Mouse (Mus musculus) gastrocnemius, postnatal 25 days (tissue): ENCODE data around the gene Gpbp1. TPM values are rescaled to one million over a fixed set of nuclear protein-coding genes. Genes with fewer than 3 reads are reported as not detected.

Source experiments
- DNase-seq: peaks from one replicate; pipeline ENCODE4 v3.0.0; 2022
- total RNA-seq, 2 experiments: library from RNA; stranded (reverse); gene quantifications; 1 replicate in 1 of 2; 2 replicates in 1 of 2; pipeline ENCODE4 v1.2.3; 2021

Gene Gpbp1
- total RNA-seq, 2 experiments from 2014 or later, result 38.2 to 43.3 TPM

GRCm38 (mm10) chr13:111470562-111471237, 19.2 kb downstream of the Gpbp1 start:
- DNase-seq, result no peak

- DNase-seq, result no peak
Measured at GRCm38 (mm10) chr13:111467350-111467749, 22.6 kb downstream of the Gpbp1 start.

- DNase-seq, result no peak
Measured at GRCm38 (mm10) chr13:111461424-111461823, 28.5 kb downstream of the Gpbp1 start.

- no peak for DNase-seq
Measured at GRCm38 (mm10) chr13:111456790-111457189, 33.1 kb downstream of the Gpbp1 start.

- DNase-seq, result no peak
Measured at GRCm38 (mm10) chr13:111444325-111444724, 45.6 kb downstream of the Gpbp1 start.

- no peak for DNase-seq
Measured at GRCm38 (mm10) chr13:111431174-111431573, 58.7 kb downstream of the Gpbp1 start.

GRCm38 (mm10) chr13:111421330-111421729, 68.6 kb downstream of the Gpbp1 start:
- DNase-seq, result no peak

GRCm38 (mm10) chr13:111418087-111418486, 71.8 kb downstream of the Gpbp1 start:
- DNase-seq, result no peak

- DNase-seq, result no peak
Measured at GRCm38 (mm10) chr13:111413156-111413555, 76.8 kb downstream of the Gpbp1 start.

GRCm38 (mm10) chr13:111410831-111411230, 79.1 kb downstream of the Gpbp1 start:
- no peak for DNase-seq

- no peak for DNase-seq
Measured at GRCm38 (mm10) chr13:111406859-111407389, 83.0 kb downstream of the Gpbp1 start.

GRCm38 (mm10) chr13:111405956-111406355, 84.0 kb downstream of the Gpbp1 start:
- DNase-seq, result no peak

- no peak for DNase-seq
Measured at GRCm38 (mm10) chr13:111397600-111398151, 92.2 kb downstream of the Gpbp1 start.

GRCm38 (mm10) chr13:111397061-111397460, 92.8 kb downstream of the Gpbp1 start:
- DNase-seq, result no peak

- DNase-seq, result no peak
Measured at GRCm38 (mm10) chr13:111395528-111395927, 94.4 kb downstream of the Gpbp1 start.

- no peak for DNase-seq
Measured at GRCm38 (mm10) chr13:111394904-111395303, 95.0 kb downstream of the Gpbp1 start.

GRCm38 (mm10) chr13:111394341-111394740, 95.6 kb downstream of the Gpbp1 start:
- DNase-seq, result no peak

- no peak for DNase-seq
Measured at GRCm38 (mm10) chr13:111393426-111393825, 96.5 kb downstream of the Gpbp1 start.

- no peak for DNase-seq
Measured at GRCm38 (mm10) chr13:111391426-111391825, 98.5 kb downstream of the Gpbp1 start.

- no peak for DNase-seq
Measured at GRCm38 (mm10) chr13:111391011-111391410, 98.9 kb downstream of the Gpbp1 start.

GRCm38 (mm10) chr13:111384011-111384985, 105.6 kb downstream of the Gpbp1 start:
- DNase-seq, result no peak
